28 mouse cellular contexts compared by ENCODE assay signal in the genomic region with DNA sequence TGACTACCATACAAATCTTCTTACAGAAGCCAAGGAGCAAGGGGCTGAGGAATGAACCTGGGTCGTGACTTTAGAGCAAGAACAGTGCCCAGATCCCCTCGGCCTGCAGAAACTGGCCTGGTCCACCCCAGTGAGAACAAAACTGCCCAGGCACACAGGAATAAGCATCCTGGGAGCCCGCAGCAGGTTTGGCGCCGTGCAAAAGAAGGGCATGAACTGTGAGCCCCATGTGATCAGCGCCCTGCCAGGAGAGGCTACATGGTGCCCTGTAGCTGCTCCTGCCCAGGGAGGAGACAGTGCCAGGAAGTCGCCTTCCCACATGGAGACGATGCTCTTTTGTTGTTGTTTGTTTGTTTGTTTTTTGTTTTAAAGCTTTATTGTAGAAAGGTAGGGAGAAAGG. TPM values are rescaled to one million over a fixed set of nuclear protein-coding genes. Genes with fewer than 3 reads are reported as not detected.
A peak's percentile ranks its signal among the peaks of the same experiment; 100 is the strongest.
DNase-seq lines count a peak whose midpoint lies in the region; ATAC-seq and TF ChIP-seq lines count a peak whose summit lies in the region.
"Had no signal": no experiment of that assay in that cellular context is flagged by ENCODE, and none has a peak within 500 bp of the region (broad histone marks: within the 10 kb centered on the region; RNA-seq: fewer than 3 reads in every experiment).

No protein-coding gene starts in this region.

- no peak overlapping the region for H3K4me3 ChIP-seq in forebrain, postnatal 0 days (ENCODE audit: low read depth, low read length)
- H3K4me3 ChIP-seq: embryonic facial prominence, embryonic 15.5 days; erythroblast, embryonic 14.5 days; forebrain, embryonic 10.5 days; heart, adult 2 months; heart, embryonic 15.5 days; hindbrain, embryonic 10.5 days had no signal

- no peaks in the 10 kb centered on the region for H3K9me3 ChIP-seq in forebrain, postnatal 0 days (ENCODE audit: low read length)
- H3K9me3 ChIP-seq: embryonic facial prominence, embryonic 15.5 days; forebrain, embryonic 10.5 days; heart, embryonic 15.5 days had no signal

- H3K27me3 ChIP-seq in forebrain, postnatal 0 days (ENCODE audit: insufficient read depth, low read length) = no peaks in the 10 kb centered on the region; the same call in 1 of the 2 replicates

- H3K27ac ChIP-seq in forebrain, postnatal 0 days (ENCODE audit: low read depth, low read length) = no peak overlapping the region
- H3K27ac ChIP-seq: embryonic facial prominence, embryonic 15.5 days; forebrain, embryonic 10.5 days; heart, adult 2 months; heart, embryonic 15.5 days; hindbrain, embryonic 10.5 days; hindbrain, embryonic 14.5 days had no signal

- TF ChIP-seq CTCF in forebrain, postnatal 0 days (IDR thresholded peaks at IDR 0.05; ENCODE audit: low read depth) = no peak

- no peaks in the 10 kb centered on the region for H3K4me1 ChIP-seq in forebrain, postnatal 0 days (ENCODE audit: insufficient read depth)
- H3K4me1 ChIP-seq: embryonic facial prominence, embryonic 15.5 days had no signal

- ATAC-seq in forebrain, postnatal 0 days = no peak
- ATAC-seq: forebrain, embryonic 14.5 days had no signal

- H3K9ac ChIP-seq in forebrain, postnatal 0 days = no peak overlapping the region
- H3K9ac ChIP-seq: embryonic facial prominence, embryonic 15.5 days; heart, embryonic 15.5 days; hindbrain, embryonic 14.5 days had no signal

- DNase-seq in kidney, adult 11 months = peak; percentile 32
- DNase-seq in kidney, postnatal 4 days = no peak
- peak; percentile 71 to 78 for DNase-seq in kidney, postnatal 36 days
- DNase-seq in kidney, adult 18-20 months = no peak
- DNase-seq in testis, postnatal 10 days (ENCODE audit: low spot score) = peak; percentile 36
- DNase-seq in testis, postnatal 14 days (ENCODE audit: low spot score) = no peak
- no peak for DNase-seq in forebrain, postnatal 0 days
- DNase-seq: adrenal gland, postnatal 10 days; cerebellum, adult 11 months; cerebellum, adult 8-10 months; cerebellum, postnatal 14 days; embryo, embryonic 11 days; heart, adult 2 months; heart, postnatal 14 days had no signal

- 73% methylated on average over 8 of the region's 8 CpGs for WGBS in forebrain, postnatal 0 days

- H3K36me3 ChIP-seq in forebrain, postnatal 0 days (ENCODE audit: insufficient read depth) = no peaks in the 10 kb centered on the region
- H3K36me3 ChIP-seq: embryonic facial prominence, embryonic 15.5 days; forebrain, embryonic 10.5 days; heart, embryonic 15.5 days; hindbrain, embryonic 10.5 days had no signal

- no peak overlapping the region for H3K4me2 ChIP-seq in forebrain, postnatal 0 days (ENCODE audit: low read depth)
- H3K4me2 ChIP-seq: embryonic facial prominence, embryonic 15.5 days; heart, embryonic 11.5 days; heart, embryonic 15.5 days; hindbrain, embryonic 14.5 days had no signal

RNA-seq across cellular contexts. Expression of gene Acot5, which starts 4.5 kb away (rescaled TPM):
- total RNA-seq in forebrain, postnatal 0 days (2014; rRNA removed) = 1.5 and 2.3 TPM in 2 replicates
- polyA plus RNA-seq in forebrain, postnatal 0 days (2015; fragmentation: Nextera tagmentation; extraction: Ambion mirVana) = 0.93 and 1.3 TPM in 2 replicates
- total RNA-seq: common myeloid progenitor, adult 5-6 weeks; heart, adult 2 months; MEL had no signal
- polyA plus RNA-seq: embryonic facial prominence, embryonic 11.5 days; erythroblast, embryonic 14.5 days; forebrain, embryonic 10.5 days; forebrain, embryonic 14.5 days; heart, adult 2 months; heart, embryonic 11.5 days; heart, embryonic 15.5 days had no signal

RNA-seq across cellular contexts. Expression of gene Acot3, which starts 12.7 kb away (rescaled TPM):
- total RNA-seq in forebrain, postnatal 0 days (2014; rRNA removed) = 0.69 and 3.1 TPM in 2 replicates
- 0.98 and 1.2 TPM in 2 replicates for polyA plus RNA-seq in forebrain, postnatal 0 days (2015; fragmentation: Nextera tagmentation; extraction: Ambion mirVana)
- total RNA-seq: common myeloid progenitor, adult 5-6 weeks; gastrocnemius, adult 8-10 months; gastrocnemius, postnatal 4 days; MEL had no signal
- polyA plus RNA-seq: embryonic facial prominence, embryonic 15.5 days had no signal

RNA-seq across cellular contexts. Expression of gene Gm49366, which starts 25.9 kb away (rescaled TPM):
- total RNA-seq in forebrain, postnatal 0 days (2014; rRNA removed) = not detected in 2 replicates
- polyA plus RNA-seq in forebrain, postnatal 0 days (2015; fragmentation: Nextera tagmentation; extraction: Ambion mirVana) = not detected in 2 replicates
- total RNA-seq: adrenal gland, postnatal 10 days; adrenal gland, postnatal 4 days; common myeloid progenitor, adult 5-6 weeks; gastrocnemius, adult 8-10 months; gastrocnemius, postnatal 4 days; heart, adult 2 months; heart, postnatal 14 days; MEL had no signal
- polyA plus RNA-seq: embryonic facial prominence, embryonic 11.5 days; embryonic facial prominence, embryonic 15.5 days; erythroblast, embryonic 14.5 days; forebrain, embryonic 10.5 days; forebrain, embryonic 14.5 days; heart, adult 2 months; heart, embryonic 11.5 days; heart, embryonic 15.5 days; hindbrain, embryonic 10.5 days; hindbrain, embryonic 14.5 days had no signal

RNA-seq across cellular contexts. Expression of gene Acot4, which starts 26.4 kb away (rescaled TPM):
- 0.31 and 0.86 TPM in 2 replicates for total RNA-seq in forebrain, postnatal 0 days (2014; rRNA removed)
- 0.77 and 1.1 TPM in 2 replicates for polyA plus RNA-seq in forebrain, postnatal 0 days (2015; fragmentation: Nextera tagmentation; extraction: Ambion mirVana)
- total RNA-seq: common myeloid progenitor, adult 5-6 weeks had no signal

RNA-seq across cellular contexts. Expression of gene Acot6, which starts 35.8 kb away (rescaled TPM):
- total RNA-seq in forebrain, postnatal 0 days (2014; rRNA removed) = 4.0 and 5.1 TPM in 2 replicates
- 1.3 TPM in 2 replicates for polyA plus RNA-seq in forebrain, postnatal 0 days (2015; fragmentation: Nextera tagmentation; extraction: Ambion mirVana)
- polyA plus RNA-seq: erythroblast, embryonic 14.5 days had no signal

Comparison
In these comparisons a context has a peak if more than half of its experiments do, and no peak if none do; other contexts are left out.
1. DNase-seq: peak in kidney, adult 11 months (single experiment), kidney, postnatal 36 days (2 of 2) and testis, postnatal 10 days (single experiment); none in kidney, postnatal 4 days (0 of 2), kidney, adult 18-20 months (single experiment), testis, postnatal 14 days (single experiment) and forebrain, postnatal 0 days (single experiment).